Mouse (Mus musculus) hindbrain, embryonic 10.5 days (tissue): ENCODE data around the gene Defb26. TPM values are rescaled to one million over a fixed set of nuclear protein-coding genes. Genes with fewer than 3 reads are reported as not detected.

Experiments
- DNase-seq: peaks from one replicate; pipeline ENCODE4 v3.0.0-alpha.2; 2017; ENCODE audit warnings: low spot score
- H3K27ac ChIP-seq: fragments of 300-500 bp; sonication (generic); 2 replicates; pipeline ENCODE4 v1.5.1; 2016; ENCODE audit warnings: mild to moderate bottlenecking, moderate library complexity
- H3K27me3 ChIP-seq: fragments of 300-500 bp; sonication (generic); 2 replicates; pipeline ENCODE4 v1.6.1; 2016; ENCODE audit warnings: mild to moderate bottlenecking; ENCODE audit not compliant: poor library complexity, insufficient read depth, severe bottlenecking
- H3K36me3 ChIP-seq: fragments of 300-500 bp; sonication (generic); 2 replicates; pipeline ENCODE4 v1.6.1; 2016; ENCODE audit warnings: mild to moderate bottlenecking, moderate library complexity
- H3K4me1 ChIP-seq: fragments of 300-500 bp; sonication (generic); replicated peaks from 2 replicates; pipeline ENCODE4 v1.6.1; 2016; ENCODE audit warnings: mild to moderate bottlenecking
- H3K4me3 ChIP-seq: fragments of 300-500 bp; sonication (generic); 2 replicates; pipeline ENCODE4 v1.5.1; 2016; ENCODE audit warnings: mild to moderate bottlenecking, moderate library complexity
- H3K9me3 ChIP-seq: fragments of 300-500 bp; sonication (generic); 2 replicates; pipeline ENCODE4 v1.6.1; 2016; ENCODE audit warnings: mild to moderate bottlenecking, moderate library complexity
- WGBS: fragments of 180-500 bp; shearing (Covaris S2); methylation state at CpG from one replicate; pipeline ENCODE4 v1.1.7; 2016; 5-methylcytosine and 5-hydroxymethylcytosine counted together
- polyA plus RNA-seq: library from polyadenylated mRNA; unstranded; fragments of >200 nt; fragmentation: Nextera tagmentation; extraction: Ambion mirVana; gene quantifications from 2 replicates; pipeline ENCODE4 v1.2.1, GENCODE M21; 2016

Defb26 gene
- polyA plus RNA-seq, 1 experiment from 2014 or later: not detected

DNA sequence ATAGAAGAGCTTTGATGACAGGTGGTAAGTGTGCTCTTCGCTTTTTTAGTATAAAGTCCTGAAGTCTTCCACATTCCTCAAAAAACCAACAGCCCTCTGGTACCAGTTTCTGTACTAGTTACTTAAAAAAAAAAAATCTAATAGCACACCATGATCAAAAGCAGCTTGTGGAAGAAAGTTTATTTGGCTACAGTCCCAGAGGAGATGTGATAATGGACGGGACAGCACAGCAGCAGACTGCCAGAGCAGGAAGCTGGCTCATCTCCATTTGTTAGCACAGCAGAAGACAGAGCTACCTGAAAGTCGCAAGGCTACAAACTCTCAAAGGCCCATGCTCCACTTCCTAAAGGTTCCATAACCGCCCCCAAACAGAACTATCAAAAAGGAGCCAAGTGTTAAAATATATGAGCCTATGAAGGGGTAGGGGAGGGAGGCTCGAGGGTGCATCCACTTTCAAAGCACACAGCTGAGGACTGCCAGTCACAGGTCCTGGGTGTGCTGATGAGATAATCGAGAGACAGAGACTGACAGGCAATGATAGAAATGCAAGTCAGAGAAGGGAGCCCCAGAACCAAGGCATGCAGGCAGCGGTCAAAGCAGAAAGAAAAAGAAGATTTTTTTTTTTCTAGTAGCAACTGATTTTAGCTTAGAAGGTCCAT lies 11.2 kb downstream of the Defb26 start:
- Histone ChIP-seq H3K36me3 (no peaks in the 10 kb centered on the region), H3K27me3 (no peaks in the 10 kb centered on the region), H3K4me1 (no peaks in the 10 kb centered on the region), H3K27ac (no peak overlapping the region), H3K9me3 (no peaks in the 10 kb centered on the region), H3K4me3 (no peak overlapping the region)
- WGBS: 78% methylated on average over 7 of the region's 7 CpGs
- DNase-seq: no peak

DNA sequence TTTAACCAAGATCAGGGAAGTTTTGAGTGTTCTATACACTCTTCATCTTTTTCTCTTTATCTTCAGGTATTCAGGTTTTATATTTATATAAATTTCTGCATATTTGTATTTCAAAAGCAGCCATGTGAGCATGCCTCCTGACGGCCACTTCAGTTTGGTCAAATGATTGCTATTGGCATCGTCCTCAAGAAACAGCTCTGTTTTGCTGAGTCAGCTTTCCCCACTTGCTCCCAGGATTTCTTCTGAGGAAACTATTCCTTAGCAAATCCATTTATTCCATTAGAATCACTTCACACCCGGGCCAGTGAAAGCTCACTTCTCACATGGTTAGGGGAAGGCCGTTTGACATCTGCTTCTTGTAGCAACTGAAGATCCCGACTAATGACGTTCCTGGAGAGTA lies 13.5 kb downstream of the Defb26 start:
- Histone ChIP-seq H3K36me3 (no peaks in the 10 kb centered on the region), H3K27me3 (no peaks in the 10 kb centered on the region), H3K4me3 (no peak overlapping the region), H3K4me1 (no peaks in the 10 kb centered on the region), H3K9me3 (no peaks in the 10 kb centered on the region), H3K27ac (no peak overlapping the region)
- DNase-seq: no peak
- 89% methylated on average over 6 of the region's 6 CpGs for WGBS

GRCm38 (mm10) chr2:152493151-152493550 lies 18.3 kb downstream of the Defb26 start:
- no peak for DNase-seq
- Histone ChIP-seq H3K27ac (no peak overlapping the region), H3K9me3 (no peaks in the 10 kb centered on the region), H3K36me3 (no peaks in the 10 kb centered on the region), H3K4me3 (no peak overlapping the region), H3K4me1 (no peaks in the 10 kb centered on the region), H3K27me3 (no peaks in the 10 kb centered on the region)
- WGBS: 78% methylated on average over 6 of the region's 6 CpGs

DNA sequence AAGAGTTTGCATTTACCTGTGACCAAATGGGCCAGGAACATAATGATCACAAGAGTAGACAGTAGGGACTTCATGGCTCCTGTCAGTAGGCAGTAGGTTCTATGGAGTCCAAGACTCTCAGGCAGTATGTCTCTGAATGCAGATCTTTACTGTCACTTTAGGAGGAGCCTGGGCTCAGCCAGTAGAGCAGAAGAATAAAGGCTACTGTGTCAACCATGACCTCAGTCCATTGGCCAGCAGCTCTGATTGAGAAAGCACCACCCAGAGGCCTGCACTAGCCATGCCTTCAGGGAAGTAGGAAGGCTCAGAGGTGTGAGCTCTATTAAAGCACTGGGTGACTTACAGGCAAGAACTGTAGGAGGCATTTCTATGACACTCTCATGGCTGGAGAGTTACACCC lies 21.5 kb downstream of the Defb26 start, which contains the start of gene Defb22:
Gene Defb22, minus strand, starts transcription at position 101 of the 400 bp plus-strand sequence.
- H3K4me3 ChIP-seq: no peak within 1 kb of the TSS
- DNase-seq: no peak
- no peaks in the 10 kb centered on the region for H3K27me3 ChIP-seq
- no peak within 1 kb of the TSS for H3K27ac ChIP-seq
- H3K36me3 ChIP-seq: no peaks in the 10 kb centered on the region
- H3K9me3 ChIP-seq: 0 out of 2 replicates have a peak, but pooled peaks cover 3% of the 10 kb centered on the region
- 0 out of 2 replicates have a peak, but pooled peaks cover 5% of the 10 kb centered on the region for H3K4me1 ChIP-seq

DNA sequence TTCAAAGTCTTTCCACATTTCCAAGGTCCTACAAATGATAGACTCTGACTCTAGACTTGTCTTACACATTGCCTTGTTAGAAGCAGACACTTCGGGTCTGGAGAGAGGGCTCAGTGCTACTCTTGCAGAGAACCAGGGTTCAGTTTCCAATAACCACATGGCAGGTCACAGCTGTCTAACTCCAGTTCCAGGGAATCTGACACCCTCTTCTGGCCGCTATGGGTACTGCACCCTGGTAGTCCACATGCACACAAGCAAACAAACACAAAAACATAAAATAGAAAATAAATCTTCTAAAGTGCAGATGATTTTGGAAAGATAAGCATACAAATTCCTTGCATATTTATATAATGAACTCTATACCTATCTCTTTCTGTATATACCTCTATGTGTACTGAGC lies 24.5 kb downstream of the Defb26 start:
- Histone ChIP-seq H3K27ac (no peak overlapping the region), H3K4me1 (0 out of 2 replicates have a peak, but pooled peaks cover 5% of the 10 kb centered on the region), H3K4me3 (no peak overlapping the region), H3K9me3 (0 out of 2 replicates have a peak, but pooled peaks cover 3% of the 10 kb centered on the region), H3K36me3 (no peaks in the 10 kb centered on the region), H3K27me3 (no peaks in the 10 kb centered on the region)
- 76% methylated on average over 2 of the region's 2 CpGs for WGBS
- no peak for DNase-seq

- Histone ChIP-seq H3K4me3 (no peak overlapping the region), H3K36me3 (no peaks in the 10 kb centered on the region), H3K9me3 (no peaks in the 10 kb centered on the region), H3K27me3 (no peaks in the 10 kb centered on the region), H3K4me1 (0 out of 2 replicates have a peak, but pooled peaks cover 5% of the 10 kb centered on the region), H3K27ac (no peak overlapping the region)
- no peak for DNase-seq
- WGBS: 92% methylated on average over 7 of the region's 7 CpGs
Measured at GRCm38 (mm10) chr2:152481726-152482125, 29.8 kb downstream of the Defb26 start.

- no peaks in the 10 kb centered on the region for H3K9me3 ChIP-seq
- H3K27ac ChIP-seq: no peak overlapping the region
- H3K4me1 ChIP-seq: 0 out of 2 replicates have a peak, but pooled peaks cover 5% of the 10 kb centered on the region
- DNase-seq: no peak
- 89% methylated on average over 3 of the region's 3 CpGs for WGBS
- no peaks in the 10 kb centered on the region for H3K36me3 ChIP-seq
- no peak overlapping the region for H3K4me3 ChIP-seq
- H3K27me3 ChIP-seq: no peaks in the 10 kb centered on the region
Measured at GRCm38 (mm10) chr2:152480881-152481280, 30.6 kb downstream of the Defb26 start.

DNA sequence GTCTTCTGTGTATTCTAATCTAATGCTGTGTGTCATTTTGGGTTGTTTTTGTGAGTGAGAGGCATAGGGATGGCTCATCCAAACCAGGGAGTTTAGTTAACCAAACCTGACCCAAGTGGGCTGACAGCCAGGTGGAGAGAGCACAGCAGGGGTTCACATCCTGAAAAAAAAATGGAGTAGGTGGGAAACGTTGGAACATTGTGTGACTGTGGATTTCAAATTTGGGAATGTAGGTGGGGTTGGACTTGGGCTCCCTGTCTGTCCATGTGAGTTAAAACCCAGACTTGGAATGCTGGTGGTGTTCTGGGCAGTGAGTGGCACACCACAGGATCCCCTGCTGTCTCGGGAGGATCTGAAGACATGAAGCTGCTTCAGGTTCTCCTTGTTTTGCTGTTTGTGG lies 34.7 kb downstream of the Defb26 start, which contains the start of gene Defb20:
Gene Defb20, plus strand, starts transcription at position 301 of the 400 bp plus-strand sequence.
- 77% methylated on average over 2 of the region's 2 CpGs for WGBS

DNA sequence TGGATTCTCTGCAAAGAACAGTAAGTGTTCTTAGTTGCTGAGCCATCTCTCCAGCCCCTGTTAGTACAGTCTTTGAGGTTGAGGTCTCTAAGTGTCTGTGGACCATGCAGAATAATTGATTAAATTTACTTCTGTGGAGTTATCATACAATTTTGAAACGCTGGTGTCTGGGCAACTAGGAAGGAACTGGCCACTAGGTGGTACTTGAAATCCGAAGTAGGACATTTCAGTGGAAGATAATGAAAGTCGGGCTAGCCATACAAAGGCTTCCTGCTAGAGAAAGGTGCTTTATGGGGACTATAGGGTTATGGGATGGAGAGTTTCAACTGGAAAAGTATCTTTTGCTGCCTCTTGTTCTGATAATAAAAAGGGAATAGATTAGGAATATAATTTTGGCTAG lies 39.1 kb downstream of the Defb26 start:
- no peak overlapping the region for H3K27ac ChIP-seq
- no peaks in the 10 kb centered on the region for H3K36me3 ChIP-seq
- WGBS: 36% methylated on average over 3 of the region's 3 CpGs
- DNase-seq: no peak
- H3K9me3 ChIP-seq: no peaks in the 10 kb centered on the region
- no peaks in the 10 kb centered on the region for H3K27me3 ChIP-seq
- no peak overlapping the region for H3K4me3 ChIP-seq
- no peaks in the 10 kb centered on the region for H3K4me1 ChIP-seq

More for the DNA sequence above, 34.7 kb downstream of the Defb26 start, which contains the start of gene Defb20:
- Histone ChIP-seq H3K4me3 (no peak within 1 kb of the TSS), H3K4me1 (no peaks in the 10 kb centered on the region), H3K27me3 (no peaks in the 10 kb centered on the region), H3K9me3 (no peaks in the 10 kb centered on the region), H3K36me3 (no peaks in the 10 kb centered on the region), H3K27ac (no peak within 1 kb of the TSS)
- no peak for DNase-seq

GRCm38 (mm10) chr2:152470973-152471372 lies 40.5 kb downstream of the Defb26 start:
- Histone ChIP-seq H3K27ac (no peak overlapping the region), H3K27me3 (no peaks in the 10 kb centered on the region; the same call in 1 of the 2 replicates), H3K36me3 (no peaks in the 10 kb centered on the region), H3K4me3 (no peak overlapping the region), H3K4me1 (no peaks in the 10 kb centered on the region), H3K9me3 (no peaks in the 10 kb centered on the region)
- DNase-seq: peak; percentile 15
- 38% methylated on average over 7 of the region's 7 CpGs for WGBS

DNA sequence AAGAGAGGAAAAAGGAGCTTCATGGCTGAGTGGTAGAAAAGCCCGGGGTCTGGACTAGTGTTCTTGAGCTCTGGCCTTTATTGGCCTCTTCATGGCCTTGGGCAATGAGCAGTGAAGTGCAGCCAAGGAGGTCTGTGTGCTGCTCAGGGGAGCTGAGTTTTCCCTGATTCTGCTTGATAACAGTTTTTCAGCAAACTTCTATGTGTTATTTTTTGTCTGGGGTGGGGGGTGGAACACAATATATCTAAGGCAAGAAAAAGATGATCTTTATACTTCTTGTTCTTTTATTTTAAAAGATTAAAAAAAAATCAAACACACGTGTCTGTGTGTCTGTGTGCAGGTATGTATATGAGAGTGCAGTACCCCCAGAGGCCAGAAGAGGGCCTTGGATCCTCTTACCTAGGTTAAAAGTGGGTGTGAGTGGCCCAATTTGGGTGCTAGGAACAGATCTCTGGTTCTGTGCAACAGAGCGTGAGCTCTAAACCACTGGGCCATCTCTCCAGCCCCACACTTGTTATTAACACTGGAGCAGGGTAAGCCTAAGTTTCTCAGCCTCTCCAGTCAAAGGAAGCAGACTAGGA lies 46.8 kb downstream of the Defb26 start, which contains the start of gene Defb23:
Gene Defb23, minus strand, starts transcription at position 51 of the 581 bp plus-strand sequence.
- no peaks in the 10 kb centered on the region; the same call in 1 of the 2 replicates for H3K27me3 ChIP-seq
- 87% methylated on average over 3 of the region's 3 CpGs for WGBS
- DNase-seq: no peak
- no peaks in the 10 kb centered on the region for H3K36me3 ChIP-seq
- no peaks in the 10 kb centered on the region for H3K9me3 ChIP-seq
- no peak within 1 kb of the TSS for H3K27ac ChIP-seq
- H3K4me3 ChIP-seq: no peak within 1 kb of the TSS
- no peaks in the 10 kb centered on the region for H3K4me1 ChIP-seq

- H3K4me1 ChIP-seq: no peaks in the 10 kb centered on the region
- H3K4me3 ChIP-seq: no peak overlapping the region
- H3K27me3 ChIP-seq: 0 out of 2 replicates have a peak, but pooled peaks cover 9% of the 10 kb centered on the region
- H3K9me3 ChIP-seq: no peaks in the 10 kb centered on the region
- DNase-seq: no peak
- WGBS: 74% methylated on average over 13 of the region's 13 CpGs
- no peaks in the 10 kb centered on the region for H3K36me3 ChIP-seq
- no peak overlapping the region for H3K27ac ChIP-seq
Measured at GRCm38 (mm10) chr2:152459241-152459640, 52.3 kb downstream of the Defb26 start.
